ENCODE assay signal across 12 mouse cellular contexts in the genomic region with DNA sequence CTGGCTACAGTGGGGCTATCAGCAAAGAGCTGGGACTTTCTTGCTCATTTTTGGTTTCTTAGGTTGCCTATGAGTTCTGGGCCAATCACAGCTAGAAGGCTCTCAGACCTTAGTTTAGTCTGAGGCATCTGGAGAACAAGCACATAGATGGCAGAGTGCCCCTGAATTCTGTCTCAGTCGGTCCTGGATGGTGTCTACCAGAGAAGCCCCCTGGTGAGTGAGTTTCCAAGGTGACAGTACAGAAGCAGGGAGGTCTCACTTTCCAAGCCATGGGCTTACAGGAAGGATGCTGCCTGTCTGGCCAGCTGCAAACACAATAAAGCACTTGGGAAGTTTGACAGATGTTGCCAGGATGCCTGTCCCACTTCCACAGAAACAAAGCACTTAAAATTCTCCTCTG. TPM values are rescaled to one million over a fixed set of nuclear protein-coding genes. Genes with fewer than 3 reads are reported as not detected.
DNase-seq lines count a peak whose midpoint lies in the region; ATAC-seq lines count a peak whose summit lies in the region.
"Had no signal": no experiment of that assay in that cellular context is flagged by ENCODE, and none has a peak within 500 bp of the region (broad histone marks: within the 10 kb centered on the region; RNA-seq: fewer than 3 reads in every experiment).

No protein-coding gene starts in this region.

- H3K27ac ChIP-seq in heart, embryonic 14.5 days (replicated peaks in 1 of 2; ENCODE audit: control insufficient read depth in 1 of 2, insufficient read depth in 1 of 2, low read depth in 2 of 2, low read length in 2 of 2) = no peak overlapping the region
- peak overlapping the region; percentile 88; the same call in 1 of the 2 replicates for H3K27ac ChIP-seq in forebrain, embryonic 10.5 days
- peak overlapping the region; percentile 85 for H3K27ac ChIP-seq in forebrain, embryonic 14.5 days (ENCODE audit: low read depth, low read length)
- 0 out of 2 replicates have a peak overlapping the region, but pooled peaks have one; percentile 74 for H3K27ac ChIP-seq in midbrain, embryonic 15.5 days
- no peak overlapping the region for H3K27ac ChIP-seq in liver, embryonic 12.5 days
- H3K27ac ChIP-seq: embryonic facial prominence, embryonic 12.5 days; liver, embryonic 14.5 days had no signal

- H3K9ac ChIP-seq in heart, embryonic 14.5 days (ENCODE audit: low read length) = no peak overlapping the region
- no peak overlapping the region for H3K9ac ChIP-seq in forebrain, embryonic 14.5 days (ENCODE audit: low read length)
- H3K9ac ChIP-seq in midbrain, embryonic 15.5 days = no peak overlapping the region
- no peak overlapping the region for H3K9ac ChIP-seq in liver, embryonic 12.5 days
- H3K9ac ChIP-seq: embryonic facial prominence, embryonic 12.5 days; liver, embryonic 14.5 days had no signal

- no peak for DNase-seq in heart, adult 11 months
- DNase-seq in forebrain, embryonic 10.5 days (ENCODE audit: extremely low spot score, low spot score) = no peak
- DNase-seq in forebrain, embryonic 14.5 days (ENCODE audit: low spot score) = peak; percentile 31
- DNase-seq in thymus, postnatal 14 days = no peak
- DNase-seq: heart, postnatal 14 days; layer of hippocampus, postnatal 36 days; right cerebral cortex, postnatal 4 days had no signal

- H3K4me2 ChIP-seq in heart, embryonic 14.5 days (ENCODE audit: low read length) = peak overlapping the region; percentile 100; the same call in 1 of the 2 replicates
- peak overlapping the region; percentile 95; the same call in 1 of the 2 replicates for H3K4me2 ChIP-seq in forebrain, embryonic 14.5 days (ENCODE audit: low read length)
- peak overlapping the region; percentile 84; the same call in 1 of the 2 replicates for H3K4me2 ChIP-seq in midbrain, embryonic 15.5 days
- H3K4me2 ChIP-seq in liver, embryonic 12.5 days = no peak overlapping the region

- peaks cover 22% of the 10 kb centered on the region for H3K27me3 ChIP-seq in heart, embryonic 14.5 days (ENCODE audit: control insufficient read depth, insufficient read depth, low read length)
- peaks cover 67% of the 10 kb centered on the region for H3K27me3 ChIP-seq in forebrain, embryonic 10.5 days (ENCODE audit: poor library complexity, severe bottlenecking)
- no peaks in the 10 kb centered on the region for H3K27me3 ChIP-seq in forebrain, embryonic 14.5 days (replicated peaks; ENCODE audit: control insufficient read depth, insufficient read depth, low read length)
- H3K27me3 ChIP-seq in midbrain, embryonic 15.5 days (replicated peaks) = 0 out of 2 replicates have a peak, but pooled peaks cover 5% of the 10 kb centered on the region
- H3K27me3 ChIP-seq in liver, embryonic 12.5 days (replicated peaks) = peaks cover 84% of the 10 kb centered on the region

- H3K36me3 ChIP-seq in heart, embryonic 14.5 days (ENCODE audit: control insufficient read depth, insufficient read depth, low read length) = no peaks in the 10 kb centered on the region
- H3K36me3 ChIP-seq in forebrain, embryonic 10.5 days (replicated peaks) = no peaks in the 10 kb centered on the region
- no peaks in the 10 kb centered on the region for H3K36me3 ChIP-seq in forebrain, embryonic 14.5 days (ENCODE audit: control insufficient read depth, insufficient read depth, low read length)
- H3K36me3 ChIP-seq in midbrain, embryonic 15.5 days (replicated peaks) = no peaks in the 10 kb centered on the region
- no peaks in the 10 kb centered on the region for H3K36me3 ChIP-seq in liver, embryonic 12.5 days
- H3K36me3 ChIP-seq: embryonic facial prominence, embryonic 12.5 days had no signal

- H3K4me3 ChIP-seq in heart, embryonic 14.5 days (ENCODE audit: control insufficient read depth in 1 of 2, insufficient read depth in 1 of 2, low read depth in 1 of 2, low read length in 2 of 2) = no peak overlapping the region
- peak overlapping the region; percentile 75; the same call in 1 of the 2 replicates for H3K4me3 ChIP-seq in forebrain, embryonic 10.5 days
- no peak overlapping the region for H3K4me3 ChIP-seq in forebrain, embryonic 14.5 days (ENCODE audit: low read depth, low read length)
- no peak overlapping the region; the same call in 1 of the 2 replicates for H3K4me3 ChIP-seq in midbrain, embryonic 15.5 days
- H3K4me3 ChIP-seq in liver, embryonic 12.5 days = no peak overlapping the region

- WGBS in heart, embryonic 14.5 days = 5% methylated on average over 1 of the region's 1 CpGs
- 0% methylated on average over 1 of the region's 1 CpGs for WGBS in forebrain, embryonic 10.5 days
- 0% methylated on average over 1 of the region's 1 CpGs for WGBS in forebrain, embryonic 14.5 days
- WGBS in midbrain, embryonic 15.5 days = 0% methylated on average over 1 of the region's 1 CpGs
- WGBS in liver, embryonic 12.5 days (ENCODE audit: insufficient replicate concordance) = 0% methylated on average over 1 of the region's 1 CpGs

- no peaks in the 10 kb centered on the region for H3K9me3 ChIP-seq in heart, embryonic 14.5 days (ENCODE audit: control insufficient read depth, low read length)
- no peaks in the 10 kb centered on the region for H3K9me3 ChIP-seq in forebrain, embryonic 10.5 days
- H3K9me3 ChIP-seq in forebrain, embryonic 14.5 days (replicated peaks; ENCODE audit: control insufficient read depth, low read length) = no peaks in the 10 kb centered on the region
- no peaks in the 10 kb centered on the region for H3K9me3 ChIP-seq in midbrain, embryonic 15.5 days
- H3K9me3 ChIP-seq in liver, embryonic 12.5 days (replicated peaks) = no peaks in the 10 kb centered on the region
- H3K9me3 ChIP-seq: embryonic facial prominence, embryonic 12.5 days had no signal

- ATAC-seq in heart, embryonic 14.5 days (ENCODE audit: insufficient number of reproducible peaks, insufficient read depth, low FRiP score, low read depth) = no peak
- no peak for ATAC-seq in forebrain, embryonic 14.5 days
- no peak for ATAC-seq in midbrain, embryonic 15.5 days (replicated peaks)
- ATAC-seq in liver, embryonic 12.5 days = no peak

- peaks cover 21 to 25% of the 10 kb centered on the region in 2 experiments for H3K4me1 ChIP-seq in heart, embryonic 14.5 days (ENCODE audit: control insufficient read depth in 2 of 2, insufficient read depth in 2 of 2, low read length in 2 of 2)
- peaks cover 31% of the 10 kb centered on the region for H3K4me1 ChIP-seq in forebrain, embryonic 10.5 days
- H3K4me1 ChIP-seq in forebrain, embryonic 14.5 days (ENCODE audit: control insufficient read depth, insufficient read depth, low read length) = peaks cover 12% of the 10 kb centered on the region
- H3K4me1 ChIP-seq in midbrain, embryonic 15.5 days = peaks cover 32% of the 10 kb centered on the region
- H3K4me1 ChIP-seq in liver, embryonic 12.5 days = peaks cover 6% of the 10 kb centered on the region; the same call in 1 of the 2 replicates

RNA-seq across cellular contexts. Expression of gene Sel1l3, which starts 1.1 kb away (rescaled TPM):
- 1.5 and 1.7 TPM in 2 replicates for polyA plus RNA-seq in heart, embryonic 14.5 days (2014; fragmentation: Nextera tagmentation; extraction: Ambion mirVana)
- 1.9 and 3.3 TPM in 2 replicates for polyA plus RNA-seq in forebrain, embryonic 10.5 days (2016; fragmentation: Nextera tagmentation; extraction: Ambion mirVana)
- polyA plus RNA-seq in forebrain, embryonic 14.5 days (2014; fragmentation: Nextera tagmentation; extraction: Ambion mirVana) = 11.0 and 11.2 TPM in 2 replicates
- polyA plus RNA-seq in midbrain, embryonic 15.5 days (2015; fragmentation: Nextera tagmentation; extraction: Ambion mirVana) = 6.1 and 7.3 TPM in 2 replicates
- polyA plus RNA-seq in liver, embryonic 12.5 days (2016; fragmentation: Nextera tagmentation; extraction: Ambion mirVana) = 0.10 and 0.11 TPM in 2 replicates

RNA-seq across cellular contexts. Expression of gene Smim20, which starts 52.1 kb away (rescaled TPM):
- polyA plus RNA-seq in heart, embryonic 14.5 days (2014; fragmentation: Nextera tagmentation; extraction: Ambion mirVana) = 217 and 239 TPM in 2 replicates
- polyA plus RNA-seq in forebrain, embryonic 10.5 days (2016; fragmentation: Nextera tagmentation; extraction: Ambion mirVana) = 68.0 and 72.6 TPM in 2 replicates
- polyA plus RNA-seq in forebrain, embryonic 14.5 days (2014; fragmentation: Nextera tagmentation; extraction: Ambion mirVana) = 68.1 and 95.4 TPM in 2 replicates
- polyA plus RNA-seq in midbrain, embryonic 15.5 days (2015; fragmentation: Nextera tagmentation; extraction: Ambion mirVana) = 67.8 and 69.4 TPM in 2 replicates
- polyA plus RNA-seq in liver, embryonic 12.5 days (2016; fragmentation: Nextera tagmentation; extraction: Ambion mirVana) = 38.3 and 47.5 TPM in 2 replicates

Comparison
In these comparisons a context has a peak if more than half of its experiments do, and no peak if none do; other contexts are left out.
1. H3K27ac ChIP-seq: peak in forebrain, embryonic 10.5 days (single experiment), forebrain, embryonic 14.5 days (single experiment) and midbrain, embryonic 15.5 days (single experiment); none in heart, embryonic 14.5 days (0 of 2) and liver, embryonic 12.5 days (single experiment).